Mouse (Mus musculus) liver (tissue): ENCODE measurements around the gene 4930442H23Rik.
"Not testable (repeated sequence)": the region's sequence is repeated elsewhere in the genome, so short reads cannot be mapped to it uniquely, and the experiment has no call there.

ENCODE experiments used
- DNase-seq: peaks from one replicate; pipeline ENCODE4 v3.0.0-alpha.2; 2020; ENCODE audit warnings: mixed read lengths

4930442H23Rik gene

GRCm38 (mm10) chr10:81176466-81177271 lies 7.0 kb downstream of the 4930442H23Rik start, which contains the start of gene Eef2:
TSS of gene Eef2 (plus strand) at chr10:81176631.
- peak; percentile 99 for DNase-seq

DNA sequence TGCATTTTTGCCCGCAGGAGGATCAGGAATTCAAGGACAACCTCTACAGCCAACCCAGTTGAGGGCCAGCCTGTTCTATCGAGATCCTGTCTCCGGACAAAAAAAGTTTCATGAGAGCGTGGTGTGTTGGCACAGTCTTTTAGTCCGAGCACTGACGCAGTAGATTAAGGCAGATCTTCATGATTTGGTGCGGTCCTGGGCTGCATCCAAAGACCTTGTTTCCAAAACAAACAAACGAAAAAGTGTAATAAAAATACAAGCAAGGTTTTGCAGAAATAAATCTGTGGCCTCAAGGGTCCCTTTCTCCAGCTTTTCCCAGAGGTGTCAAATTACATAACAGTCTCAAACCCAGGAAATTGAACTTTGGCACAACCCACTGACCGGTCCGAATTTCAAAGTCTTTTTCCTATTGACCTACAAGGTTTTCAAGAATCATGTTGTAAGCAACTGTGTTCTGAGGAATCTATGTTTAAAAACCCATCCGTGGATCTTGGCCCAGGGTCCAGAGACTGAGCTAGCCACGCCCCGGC lies 7.6 kb downstream of the 4930442H23Rik start:
- DNase-seq = no peak

- not testable (repeated sequence) for DNase-seq
Measured at GRCm38 (mm10) chr10:81175345-81175701, 8.3 kb downstream of the 4930442H23Rik start.

DNA sequence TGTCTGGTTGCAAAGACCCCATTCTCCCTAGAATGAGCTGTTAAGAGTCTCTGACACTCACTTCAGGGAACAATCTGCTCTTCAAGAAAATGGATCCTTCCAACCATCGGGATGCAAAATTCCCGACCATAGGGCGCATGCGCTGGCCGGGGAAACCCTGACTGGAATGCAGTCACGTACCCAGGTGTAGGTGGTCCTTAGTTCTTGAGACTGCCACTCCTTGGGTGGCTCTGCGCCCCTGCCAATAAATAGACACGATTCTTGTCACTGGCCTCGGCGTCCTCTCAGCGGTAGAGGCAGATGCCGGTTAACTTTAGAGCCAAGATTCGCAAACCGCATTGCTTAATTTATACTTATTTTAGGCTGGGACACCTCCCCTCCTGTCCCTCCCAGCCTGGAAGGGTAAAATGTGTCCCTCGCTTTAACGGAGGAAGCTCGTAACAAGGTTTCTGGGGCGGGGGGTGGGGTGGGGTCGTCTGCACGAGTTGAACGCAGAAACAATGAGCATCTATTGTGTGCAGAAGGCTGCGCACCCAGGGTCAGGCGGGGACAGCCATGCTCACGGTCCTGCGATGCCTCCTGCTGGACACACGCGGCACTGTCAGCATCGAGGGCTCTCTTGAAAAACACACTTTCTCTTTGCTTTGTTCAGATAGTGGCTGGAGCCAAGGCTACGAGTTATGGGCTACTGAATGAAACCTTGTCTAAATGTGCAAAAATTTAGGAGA lies 8.9 kb downstream of the 4930442H23Rik start:
- peak; percentile 89 for DNase-seq

GRCm38 (mm10) chr10:81173132-81173531 lies 10.5 kb downstream of the 4930442H23Rik start:
- peak; percentile 86 for DNase-seq

GRCm38 (mm10) chr10:81169411-81169900 lies 14.2 kb downstream of the 4930442H23Rik start:
- DNase-seq = not testable (repeated sequence)

DNA sequence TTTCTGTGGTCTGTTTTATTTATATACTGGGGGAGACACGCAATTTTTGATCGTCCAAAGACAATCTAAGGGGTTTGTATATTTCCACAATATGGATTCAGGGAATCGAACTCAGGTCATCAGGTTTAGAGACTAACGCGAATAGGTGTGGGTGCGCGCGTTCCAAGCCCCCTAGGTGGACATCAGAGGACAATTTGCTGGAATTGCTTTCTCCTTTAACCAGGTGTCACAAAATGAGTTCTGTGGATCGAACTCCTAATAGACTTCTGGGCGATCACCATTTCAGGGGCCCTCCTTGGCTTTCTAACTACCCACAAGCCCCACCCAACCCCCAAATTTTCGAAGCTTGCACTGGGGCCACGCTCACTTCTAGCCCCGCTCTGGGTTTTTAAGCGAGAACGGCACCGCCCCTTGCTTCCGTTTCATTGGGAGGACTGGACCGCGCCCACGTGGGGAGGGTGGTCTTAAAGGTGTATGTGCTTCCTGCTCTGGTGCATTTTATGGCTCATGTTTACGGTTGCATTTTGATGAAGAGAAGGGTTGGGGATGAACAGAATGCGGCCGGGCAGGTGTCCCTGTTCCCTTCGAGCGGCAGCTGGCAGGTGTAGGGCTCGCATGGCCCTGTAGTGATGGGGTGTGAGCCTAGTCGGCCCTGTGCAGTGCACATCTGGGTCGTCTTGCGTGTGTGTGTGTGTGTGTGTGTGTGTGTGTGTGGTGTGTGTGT lies 15.0 kb downstream of the 4930442H23Rik start:
- peak; percentile 93 for DNase-seq

GRCm38 (mm10) chr10:81168087-81168431 lies 15.6 kb downstream of the 4930442H23Rik start:
- no peak for DNase-seq

- peak; percentile 100 for DNase-seq
Measured at GRCm38 (mm10) chr10:81167200-81168086, 16.2 kb downstream of the 4930442H23Rik start, which contains the start of gene Pias4. TSS of gene Pias4 (minus strand) at chr10:81167923.

GRCm38 (mm10) chr10:81165118-81165517 lies 18.5 kb downstream of the 4930442H23Rik start:
- no peak for DNase-seq

GRCm38 (mm10) chr10:81162318-81162652 lies 21.4 kb downstream of the 4930442H23Rik start:
- no peak for DNase-seq

- no peak for DNase-seq
Measured at GRCm38 (mm10) chr10:81161602-81162317, 21.9 kb downstream of the 4930442H23Rik start.

DNA sequence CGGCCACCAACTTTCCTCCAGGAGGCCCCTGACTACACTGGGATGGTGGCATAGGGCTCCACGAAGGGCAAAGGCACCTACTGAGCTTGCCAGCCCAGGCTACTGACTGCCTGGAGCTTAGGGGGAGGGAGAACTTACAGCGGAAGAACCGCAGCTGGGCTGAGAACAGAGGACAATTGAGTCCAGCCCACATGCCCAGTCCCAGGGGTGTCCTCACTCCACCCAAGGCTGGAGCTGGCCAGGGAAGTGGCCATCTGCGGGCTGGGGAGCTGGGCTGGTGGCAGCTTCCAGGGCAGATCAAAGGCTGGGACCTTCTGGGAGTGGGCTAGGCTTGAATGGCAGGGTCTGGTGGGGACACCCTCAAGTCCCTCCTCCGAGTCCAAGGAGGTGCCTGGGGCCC lies 28.9 kb downstream of the 4930442H23Rik start:
- no peak for DNase-seq

GRCm38 (mm10) chr10:81154313-81154712 lies 29.3 kb downstream of the 4930442H23Rik start:
- DNase-seq = no peak

- no peak for DNase-seq
Measured at GRCm38 (mm10) chr10:81152609-81153008, 31.0 kb downstream of the 4930442H23Rik start.

GRCm38 (mm10) chr10:81151261-81151660 lies 32.4 kb downstream of the 4930442H23Rik start:
- DNase-seq = no peak

GRCm38 (mm10) chr10:81146296-81146695 lies 37.4 kb downstream of the 4930442H23Rik start:
- no peak for DNase-seq

GRCm38 (mm10) chr10:81145778-81146177 lies 37.9 kb downstream of the 4930442H23Rik start:
- DNase-seq = no peak

DNA sequence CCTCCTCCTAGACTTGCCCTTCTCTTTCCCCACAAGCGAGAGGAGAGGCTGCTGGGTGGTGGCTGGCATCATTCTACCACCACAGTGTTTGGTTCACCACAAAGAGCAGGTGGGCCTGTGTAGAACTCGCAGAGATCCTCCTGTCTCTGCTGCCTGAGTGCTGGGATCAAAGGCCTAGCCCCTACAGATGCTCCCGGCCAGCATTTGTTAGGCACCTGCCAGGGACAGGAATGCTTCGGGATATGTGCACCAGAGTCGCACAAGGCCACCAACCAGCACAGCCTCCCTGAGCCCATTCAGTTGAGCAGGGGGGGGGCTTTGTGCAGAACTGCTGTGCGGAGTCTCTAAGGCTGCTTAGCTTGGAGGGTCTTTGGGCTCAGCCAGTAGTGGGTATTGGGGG lies 38.3 kb downstream of the 4930442H23Rik start:
- DNase-seq = no peak

GRCm38 (mm10) chr10:81144667-81145066 lies 39.0 kb downstream of the 4930442H23Rik start:
- no peak for DNase-seq

- DNase-seq = no peak
Measured at GRCm38 (mm10) chr10:81143845-81144437, 39.7 kb downstream of the 4930442H23Rik start.
